Comparison of ENCODE assay signal across 12 mouse cellular contexts in the genomic region with DNA sequence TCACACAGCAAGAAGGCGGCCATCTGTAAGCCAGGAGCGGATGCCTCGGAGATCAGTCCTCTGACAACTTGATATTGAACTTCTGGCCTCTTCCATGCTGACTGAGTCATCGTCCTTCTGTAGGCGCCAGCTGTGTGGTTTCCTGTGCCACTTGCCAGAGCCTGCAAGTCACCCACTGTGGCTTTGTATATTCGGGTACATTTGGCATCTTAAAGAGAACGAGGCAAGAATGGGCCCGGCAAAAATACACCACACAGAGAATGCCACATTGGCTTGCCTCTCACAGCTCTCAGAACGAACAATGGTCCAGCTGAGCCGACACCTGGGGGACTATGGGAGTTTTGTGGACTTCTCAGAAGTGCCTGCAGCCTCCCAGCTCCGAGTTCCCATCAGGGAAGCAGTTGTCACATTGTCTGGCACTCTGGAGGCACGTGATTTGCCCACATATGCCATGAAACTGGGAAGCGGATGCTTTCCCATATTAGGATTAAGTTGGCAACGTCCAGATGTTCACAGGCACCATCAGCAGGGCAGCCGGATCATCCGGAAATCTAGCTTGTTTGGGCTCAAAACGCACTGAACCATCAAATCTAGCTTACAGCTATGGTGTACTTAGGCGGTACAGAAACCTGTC. TPM values are rescaled to one million over a fixed set of nuclear protein-coding genes. Genes with fewer than 3 reads are reported as not detected.
A peak's percentile ranks its signal among the peaks of the same experiment; 100 is the strongest.
DNase-seq lines count a peak whose midpoint lies in the region; ATAC-seq and TF ChIP-seq lines count a peak whose summit lies in the region.
"Had no signal": no experiment of that assay in that cellular context is flagged by ENCODE, and none has a peak within 500 bp of the region (broad histone marks: within the 10 kb centered on the region; RNA-seq: fewer than 3 reads in every experiment).

No protein-coding gene starts in this region.

- H3K27me3 ChIP-seq in hindbrain, embryonic 15.5 days, result no peaks in the 10 kb centered on the region
- H3K27me3 ChIP-seq in hindbrain, embryonic 11.5 days (ENCODE audit: control insufficient read depth, insufficient read depth, low read length), result no peaks in the 10 kb centered on the region
- no peaks in the 10 kb centered on the region for H3K27me3 ChIP-seq in midbrain, postnatal 0 days (ENCODE audit: insufficient read depth, low read length)
- no peaks in the 10 kb centered on the region for H3K27me3 ChIP-seq in midbrain, embryonic 10.5 days (ENCODE audit: low read depth, poor library complexity, severe bottlenecking)

- ATAC-seq in hindbrain, embryonic 15.5 days (ENCODE audit: low FRiP score, low read depth), result peak; percentile 30; the same call in 1 of the 2 replicates
- no peak for ATAC-seq in hindbrain, embryonic 11.5 days (ENCODE audit: low FRiP score)
- no peak for ATAC-seq in midbrain, postnatal 0 days (ENCODE audit: low FRiP score)
- peak; percentile 96 for ATAC-seq in common myeloid progenitor, adult 5-6 weeks (replicated peaks; ENCODE audit: low read depth, poor library complexity, severe bottlenecking)
- ATAC-seq in megakaryocyte progenitor cell, adult 5-6 weeks (replicated peaks; ENCODE audit: poor library complexity), result peak; percentile 76

- no peak overlapping the region for H3K27ac ChIP-seq in hindbrain, embryonic 15.5 days (replicated peaks)
- H3K27ac ChIP-seq in hindbrain, embryonic 11.5 days (ENCODE audit: low read depth, low read length), result no peak overlapping the region
- H3K27ac ChIP-seq in midbrain, postnatal 0 days (ENCODE audit: low read depth, low read length), result no peak overlapping the region
- H3K27ac ChIP-seq in midbrain, embryonic 10.5 days (replicated peaks), result no peak overlapping the region

- H3K4me2 ChIP-seq in hindbrain, embryonic 15.5 days, result no peak overlapping the region
- no peak overlapping the region for H3K4me2 ChIP-seq in hindbrain, embryonic 11.5 days (replicated peaks; ENCODE audit: low read depth, low read length)
- no peak overlapping the region for H3K4me2 ChIP-seq in midbrain, postnatal 0 days (ENCODE audit: low read depth, low read length, poor library complexity, severe bottlenecking)

- H3K4me1 ChIP-seq in hindbrain, embryonic 15.5 days (replicated peaks), result no peaks in the 10 kb centered on the region
- no peaks in the 10 kb centered on the region for H3K4me1 ChIP-seq in hindbrain, embryonic 11.5 days (replicated peaks; ENCODE audit: control insufficient read depth, insufficient read depth, low read length)
- no peaks in the 10 kb centered on the region for H3K4me1 ChIP-seq in midbrain, postnatal 0 days (ENCODE audit: insufficient read depth, low read length)
- no peaks in the 10 kb centered on the region for H3K4me1 ChIP-seq in midbrain, embryonic 10.5 days

- no peaks in the 10 kb centered on the region for H3K9me3 ChIP-seq in hindbrain, embryonic 15.5 days
- H3K9me3 ChIP-seq in hindbrain, embryonic 11.5 days (ENCODE audit: control insufficient read depth, low read length), result no peaks in the 10 kb centered on the region
- H3K9me3 ChIP-seq in midbrain, postnatal 0 days (ENCODE audit: low read length), result no peaks in the 10 kb centered on the region
- no peaks in the 10 kb centered on the region for H3K9me3 ChIP-seq in midbrain, embryonic 10.5 days (replicated peaks)

- WGBS in hindbrain, embryonic 15.5 days, result 67% methylated on average over 18 of the region's 18 CpGs
- 84% methylated on average over 18 of the region's 18 CpGs for WGBS in hindbrain, embryonic 11.5 days
- WGBS in midbrain, postnatal 0 days, result 73% methylated on average over 18 of the region's 18 CpGs
- WGBS in midbrain, embryonic 10.5 days, result 89% methylated on average over 18 of the region's 18 CpGs

- DNase-seq in hindbrain, embryonic 11.5 days (ENCODE audit: low spot score), result no peak
- peak; percentile 63 for DNase-seq in midbrain, postnatal 0 days (ENCODE audit: low spot score)
- no peak for DNase-seq in midbrain, embryonic 10.5 days (ENCODE audit: low spot score)
- no peak for DNase-seq in gastrocnemius, postnatal 10 days
- no peak for DNase-seq in urinary bladder, adult 18-20 months (ENCODE audit: low spot score in 2 of 2)
- DNase-seq: adrenal gland, adult 8-10 months; heart, postnatal 4 days had no signal

- no peak overlapping the region for H3K4me3 ChIP-seq in hindbrain, embryonic 15.5 days
- H3K4me3 ChIP-seq in hindbrain, embryonic 11.5 days (ENCODE audit: low read depth, low read length), result no peak overlapping the region
- H3K4me3 ChIP-seq in midbrain, postnatal 0 days (ENCODE audit: low read depth, low read length), result no peak overlapping the region
- no peak overlapping the region for H3K4me3 ChIP-seq in midbrain, embryonic 10.5 days

- no peak overlapping the region for H3K9ac ChIP-seq in hindbrain, embryonic 15.5 days
- H3K9ac ChIP-seq in hindbrain, embryonic 11.5 days (ENCODE audit: low read depth, low read length), result no peak overlapping the region
- no peak overlapping the region for H3K9ac ChIP-seq in midbrain, postnatal 0 days (replicated peaks; ENCODE audit: low read length, poor library complexity, severe bottlenecking)

- no peak for TF ChIP-seq CTCF in midbrain, postnatal 0 days (IDR thresholded peaks at IDR 0.05)

- no peaks in the 10 kb centered on the region for H3K36me3 ChIP-seq in hindbrain, embryonic 15.5 days
- H3K36me3 ChIP-seq in hindbrain, embryonic 11.5 days (ENCODE audit: control insufficient read depth, insufficient read depth, low read length), result no peaks in the 10 kb centered on the region
- H3K36me3 ChIP-seq in midbrain, postnatal 0 days (ENCODE audit: insufficient read depth, low read length), result no peaks in the 10 kb centered on the region
- H3K36me3 ChIP-seq in midbrain, embryonic 10.5 days, result no peaks in the 10 kb centered on the region

RNA-seq across cellular contexts. Expression of a gene that starts 38.9 kb away (rescaled TPM):
- 10.7 and 11.5 TPM in 2 replicates for polyA plus RNA-seq in hindbrain, embryonic 15.5 days (2015; fragmentation: Nextera tagmentation; extraction: Ambion mirVana)
- 0.82 and 0.84 TPM in 2 replicates for polyA plus RNA-seq in hindbrain, embryonic 11.5 days (2014; fragmentation: Nextera tagmentation; extraction: Ambion mirVana)
- 19.9 and 36.4 TPM in 2 replicates for total RNA-seq in midbrain, postnatal 0 days (2014; rRNA removed)
- 16.4 and 18.7 TPM in 2 replicates for polyA plus RNA-seq in midbrain, postnatal 0 days (2015; fragmentation: Nextera tagmentation; extraction: Ambion mirVana)
- polyA plus RNA-seq in midbrain, embryonic 10.5 days (2016; fragmentation: Nextera tagmentation; extraction: Ambion mirVana), result 1.2 and 1.7 TPM in 2 replicates
- total RNA-seq in common myeloid progenitor, adult 5-6 weeks (2017), result not detected in 2 replicates
- not detected in 2 replicates for total RNA-seq in megakaryocyte progenitor cell, adult 5-6 weeks (2015)
- total RNA-seq in megakaryocyte progenitor cell, adult 5-6 weeks (2017), result not detected in 2 replicates
- under 1 TPM; 0.38 TPM for total RNA-seq in gastrocnemius, postnatal 10 days (2021)
- total RNA-seq: neutrophil, adult 5-6 weeks had no signal
- polyA plus RNA-seq: kidney, embryonic 14.5 days had no signal

Comparison
In these comparisons a context has a peak if more than half of its experiments do, and no peak if none do; other contexts are left out.
1. ATAC-seq: peak in hindbrain, embryonic 15.5 days (single experiment), common myeloid progenitor, adult 5-6 weeks (single experiment) and megakaryocyte progenitor cell, adult 5-6 weeks (single experiment); none in hindbrain, embryonic 11.5 days (single experiment) and midbrain, postnatal 0 days (single experiment).
2. RNA of a gene that starts 38.9 kb away (total RNA-seq): 19.9 to 36.4 TPM in midbrain, postnatal 0 days; 0.38 TPM in gastrocnemius, postnatal 10 days, not detected in common myeloid progenitor, adult 5-6 weeks and not detected in megakaryocyte progenitor cell, adult 5-6 weeks; every median in the first group is over 10 times any median in the second.